Mouse (Mus musculus): ENCODE measurements around the gene Gm17409.

- TF ChIP-seq GATA1 (IDR thresholded peaks at IDR 0.05; ENCODE audit: borderline replicate concordance, low read length) (no peak), CTCF (IDR thresholded peaks at IDR 0.05; ENCODE audit: low read depth, low read length) (no peak), TAL1 (conservative IDR thresholded peaks at IDR 0.05; ENCODE audit: low read depth, low read length) (no peak)
Observed at GRCm38 (mm10) chr2:58493685-58494635, 24.0 kb downstream of the Gm17409 start.
